Mouse (Mus musculus): Measurements from ENCODE around the gene Ppm1l. TPM values are rescaled to one million over a fixed set of nuclear protein-coding genes. Genes with fewer than 3 reads are reported as not detected.

Ppm1l gene
- polyA plus RNA-seq, 1 experiment: 4.0 TPM

GRCm38 (mm10) chr3:69438773-69439514, 122.3 kb downstream of the Ppm1l start:
- no peak for TF ChIP-seq GATA1 (IDR thresholded peaks at IDR 0.05; ENCODE audit: low read length)

GRCm38 (mm10) chr3:69440761-69441160, 124.1 kb downstream of the Ppm1l start:
- no peak for TF ChIP-seq GATA1 (IDR thresholded peaks at IDR 0.05; ENCODE audit: low read length)

GRCm38 (mm10) chr3:69446989-69447388, 130.3 kb downstream of the Ppm1l start:
- TF ChIP-seq GATA1 (IDR thresholded peaks at IDR 0.05; ENCODE audit: low read length): no peak

- TF ChIP-seq GATA1 (IDR thresholded peaks at IDR 0.05; ENCODE audit: low read length): no peak
These were observed 132.4 kb downstream of the Ppm1l start for GRCm38 (mm10) chr3:69449041-69449440.

GRCm38 (mm10) chr3:69454330-69454729, 137.7 kb downstream of the Ppm1l start:
- no peak for TF ChIP-seq GATA1 (IDR thresholded peaks at IDR 0.05; ENCODE audit: low read length)

GRCm38 (mm10) chr3:69456071-69456470, 139.4 kb downstream of the Ppm1l start:
- TF ChIP-seq GATA1 (IDR thresholded peaks at IDR 0.05; ENCODE audit: low read length): no peak

- TF ChIP-seq GATA1 (IDR thresholded peaks at IDR 0.05; ENCODE audit: low read length): no peak
These were observed 142.1 kb downstream of the Ppm1l start for GRCm38 (mm10) chr3:69458756-69459155.

GRCm38 (mm10) chr3:69461956-69462355, 145.3 kb downstream of the Ppm1l start:
- TF ChIP-seq GATA1 (IDR thresholded peaks at IDR 0.05; ENCODE audit: low read length): no peak

- no peak for TF ChIP-seq GATA1 (IDR thresholded peaks at IDR 0.05; ENCODE audit: low read length)
These were observed 149.1 kb downstream of the Ppm1l start for GRCm38 (mm10) chr3:69465751-69466150.

GRCm38 (mm10) chr3:69468280-69469008, 151.8 kb downstream of the Ppm1l start:
- TF ChIP-seq GATA1 (IDR thresholded peaks at IDR 0.05; ENCODE audit: low read length): peak; percentile 69

GRCm38 (mm10) chr3:69469463-69470141, 152.9 kb downstream of the Ppm1l start:
- peak; percentile 88 for TF ChIP-seq GATA1 (IDR thresholded peaks at IDR 0.05; ENCODE audit: low read length)

- no peak for TF ChIP-seq GATA1 (IDR thresholded peaks at IDR 0.05; ENCODE audit: low read length)
These were observed 153.6 kb downstream of the Ppm1l start for GRCm38 (mm10) chr3:69470142-69470796.

GRCm38 (mm10) chr3:69475850-69476450, 159.3 kb downstream of the Ppm1l start:
- TF ChIP-seq GATA1 (IDR thresholded peaks at IDR 0.05; ENCODE audit: low read length): no peak

- TF ChIP-seq GATA1 (IDR thresholded peaks at IDR 0.05; ENCODE audit: low read length): no peak
These were observed 163.3 kb downstream of the Ppm1l start for GRCm38 (mm10) chr3:69479937-69480336.

GRCm38 (mm10) chr3:69481835-69482234, 165.2 kb downstream of the Ppm1l start:
- TF ChIP-seq GATA1 (IDR thresholded peaks at IDR 0.05; ENCODE audit: low read length): no peak
